Mouse (Mus musculus) cerebellum, adult 9-11 months (tissue): ENCODE measurements around the gene Lypd4.
"Not testable (repeated sequence)": the region's sequence is repeated elsewhere in the genome, so short reads cannot be mapped to it uniquely, and the experiment has no call there.

Experiments used
- DNase-seq: peaks from one replicate; pipeline ENCODE4 v3.0.0; 2022

Lypd4 gene

GRCm38 (mm10) chr7:24887096-24887495 lies 17.4 kb upstream of the Lypd4 start:
- DNase-seq = no peak

- peak; percentile 65 for DNase-seq
These were observed 16.5 kb upstream of the Lypd4 start for GRCm38 (mm10) chr7:24886308-24886633.

- DNase-seq = no peak
These were observed 15.9 kb upstream of the Lypd4 start for GRCm38 (mm10) chr7:24885468-24886307.

GRCm38 (mm10) chr7:24884693-24885291 lies 15.1 kb upstream of the Lypd4 start:
- peak; percentile 84 for DNase-seq

DNA sequence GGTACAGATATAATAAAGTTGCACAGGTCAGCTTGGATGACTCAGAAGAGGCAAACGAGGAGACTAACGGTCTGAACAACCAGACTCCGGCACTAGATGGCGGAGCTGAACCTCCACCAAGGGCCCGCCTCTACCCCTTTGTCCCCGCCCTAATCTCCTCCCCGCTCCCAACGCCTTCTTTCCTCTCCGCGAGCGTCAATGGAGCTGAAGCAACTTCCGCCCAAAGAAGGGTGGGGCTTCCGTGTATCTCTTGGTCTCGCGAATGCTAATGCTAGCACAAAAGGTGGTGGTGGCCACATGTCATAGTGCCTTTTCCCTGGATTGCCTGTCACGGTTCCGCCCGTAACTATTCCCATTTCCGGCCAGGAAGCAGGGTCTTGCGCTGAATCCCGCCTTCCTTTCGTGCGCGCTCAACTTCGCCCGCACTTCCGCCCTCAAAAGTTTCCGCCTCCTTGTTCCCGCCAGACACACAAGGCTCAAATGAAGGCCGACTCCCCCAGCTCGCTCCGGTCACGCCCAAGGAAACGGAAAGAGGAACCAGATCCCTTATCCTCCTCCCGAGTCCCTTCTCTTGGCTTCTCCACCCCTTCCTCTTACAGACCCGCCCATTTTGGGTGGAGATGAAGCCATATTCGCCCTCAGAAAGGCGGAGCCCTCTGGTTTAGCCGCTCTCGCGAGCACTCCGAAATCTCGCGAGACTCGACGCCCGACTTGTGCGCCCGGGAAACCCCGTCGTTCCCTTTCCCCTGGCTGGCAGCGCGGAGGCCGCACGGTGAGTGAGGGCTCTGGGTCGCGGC lies 14.4 kb upstream of the Lypd4 start, which contains the start of gene Rps19:
Rps19 (plus strand) TSS at position 476 of the 797 bp plus-strand sequence.
- peak; percentile 100 for DNase-seq

DNA sequence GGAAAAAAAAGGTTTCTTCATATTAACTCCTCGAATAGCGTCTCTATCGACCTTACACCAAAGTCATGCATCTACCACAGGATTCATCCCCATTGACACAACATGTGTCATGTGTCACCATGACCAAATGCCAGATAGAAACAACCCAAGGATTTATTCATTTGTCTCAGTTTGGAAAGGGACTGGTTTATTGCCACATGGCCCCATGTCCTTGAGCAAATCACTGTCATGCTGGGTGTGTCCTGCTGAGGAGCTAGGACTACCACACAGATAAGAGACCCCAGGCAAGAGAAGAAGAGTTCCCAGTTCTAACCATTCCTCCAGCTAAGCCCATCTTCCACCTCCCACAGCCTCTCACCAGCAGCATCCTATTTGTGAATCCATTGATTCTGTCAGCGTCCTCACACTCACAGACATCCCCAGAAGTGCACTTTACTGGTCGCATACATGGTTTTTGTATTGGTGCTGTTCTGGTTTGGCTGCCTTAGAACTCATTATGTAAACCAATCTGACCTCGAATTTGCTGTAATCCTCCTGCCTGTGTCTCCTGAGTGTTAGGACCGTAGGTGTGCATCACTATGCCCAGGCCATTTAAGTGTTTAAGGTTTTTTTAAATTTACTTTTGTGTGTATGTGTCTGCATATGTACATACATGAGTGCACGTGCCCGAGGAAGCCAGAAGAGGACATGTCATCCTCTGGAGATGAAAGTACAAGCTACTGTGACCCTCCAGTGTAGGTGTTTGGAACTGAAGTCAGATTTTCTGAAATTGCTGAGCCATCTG lies 12.9 kb upstream of the Lypd4 start:
- DNase-seq = peak; percentile 57

DNA sequence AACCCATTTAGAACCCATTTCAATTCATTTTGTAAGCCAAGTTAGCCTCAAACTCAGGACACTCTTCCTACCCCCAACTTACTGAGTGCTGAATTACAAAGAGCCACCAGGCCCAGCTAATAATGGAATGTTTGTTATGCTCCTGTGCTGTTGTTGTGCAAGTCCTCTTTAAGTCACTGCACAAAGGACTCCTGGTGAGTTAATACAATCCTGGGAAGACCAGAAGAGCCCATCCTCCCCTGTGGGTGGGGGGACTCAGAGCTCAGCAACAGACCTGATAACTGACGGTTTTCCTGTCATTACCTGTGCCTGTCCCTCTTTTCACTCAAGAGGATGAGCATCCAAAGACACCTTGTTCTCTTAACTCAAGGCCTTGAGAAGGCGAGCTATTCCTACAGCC lies 9.9 kb upstream of the Lypd4 start:
- no peak for DNase-seq

DNA sequence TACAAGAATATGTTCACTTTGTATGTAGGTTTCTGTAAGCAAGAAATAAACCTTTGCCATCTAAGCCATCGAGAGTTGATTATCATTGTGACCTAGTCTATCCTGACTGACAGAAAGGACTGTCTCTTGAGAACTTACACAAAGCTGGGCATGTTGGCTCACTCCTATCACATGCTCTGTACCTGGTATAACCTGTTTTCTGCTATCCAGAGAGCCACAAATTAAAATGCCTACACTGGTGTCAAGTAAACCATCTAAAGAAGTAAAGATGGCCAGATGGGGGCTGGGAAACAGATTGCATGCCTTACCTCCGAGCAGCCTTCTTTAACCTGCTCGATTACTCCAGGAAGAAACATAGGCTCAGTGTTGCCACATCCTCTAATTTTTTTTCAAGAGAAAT lies 7.8 kb upstream of the Lypd4 start:
- no peak for DNase-seq

GRCm38 (mm10) chr7:24869080-24869479 lies 661 bp downstream of the Lypd4 start:
- no peak for DNase-seq

DNA sequence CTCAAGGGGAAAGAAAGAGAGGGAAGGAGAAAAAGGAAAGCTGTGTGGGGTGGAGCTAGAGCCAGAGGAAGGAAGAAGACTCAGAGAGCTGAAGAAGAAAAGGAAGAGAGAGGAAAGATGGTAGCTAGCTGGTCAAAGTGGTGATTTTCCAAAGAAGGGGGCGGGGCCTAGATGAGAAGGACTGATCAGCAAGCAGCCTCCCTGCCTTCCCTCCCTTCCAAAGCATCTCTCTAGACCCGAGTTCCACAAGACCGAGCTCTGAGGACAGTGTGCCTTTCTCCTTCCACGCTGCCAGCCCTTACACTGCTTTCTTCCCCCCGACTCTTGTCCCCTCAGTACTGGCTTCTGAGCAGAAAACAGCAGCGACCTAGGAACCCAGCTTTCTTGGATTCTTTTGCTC lies 5.6 kb downstream of the Lypd4 start:
- no peak for DNase-seq

DNA sequence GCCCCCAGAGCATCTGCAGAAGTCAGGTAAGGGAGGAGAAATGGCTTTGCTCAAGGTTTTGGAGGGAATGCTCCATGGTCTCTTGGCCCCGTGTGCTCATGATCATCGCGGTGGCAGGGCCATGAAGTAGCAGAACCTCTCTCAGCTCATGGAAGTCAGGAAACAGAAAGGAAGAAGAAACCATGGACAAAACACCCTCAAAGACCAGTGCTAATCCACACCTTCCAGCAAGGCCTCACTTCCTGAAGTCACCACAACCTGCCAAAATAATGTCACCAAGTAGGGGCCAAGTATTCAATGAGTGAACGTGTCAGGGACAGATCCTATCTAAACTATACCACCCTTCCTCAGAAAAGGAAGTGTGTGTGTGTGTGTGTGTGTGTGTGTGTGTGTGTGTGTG lies 6.9 kb downstream of the Lypd4 start:
- no peak for DNase-seq

DNA sequence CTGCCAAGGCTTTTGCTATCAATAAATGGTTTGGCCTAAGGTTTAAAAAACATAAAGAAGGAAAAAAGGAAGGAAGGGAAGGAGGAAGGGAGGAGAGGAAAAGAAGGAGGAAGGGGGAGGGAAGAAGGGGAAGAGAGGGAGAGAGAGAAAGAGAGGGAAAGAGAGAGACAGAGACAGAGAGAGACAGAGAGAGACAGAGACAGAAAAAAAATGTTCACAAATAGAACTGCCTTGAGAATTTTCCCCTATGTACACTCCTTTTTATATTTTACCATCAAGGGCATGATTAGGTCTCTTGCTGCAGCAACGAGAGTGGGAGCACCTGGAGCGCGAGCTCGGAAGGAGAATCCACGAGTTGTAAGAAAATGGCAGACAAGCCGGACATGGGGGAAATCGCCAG lies 7.8 kb downstream of the Lypd4 start, which contains the start of gene Gm9844:
Gm9844 (plus strand) TSS at position 301 of the 400 bp plus-strand sequence.
- DNase-seq = no peak

DNA sequence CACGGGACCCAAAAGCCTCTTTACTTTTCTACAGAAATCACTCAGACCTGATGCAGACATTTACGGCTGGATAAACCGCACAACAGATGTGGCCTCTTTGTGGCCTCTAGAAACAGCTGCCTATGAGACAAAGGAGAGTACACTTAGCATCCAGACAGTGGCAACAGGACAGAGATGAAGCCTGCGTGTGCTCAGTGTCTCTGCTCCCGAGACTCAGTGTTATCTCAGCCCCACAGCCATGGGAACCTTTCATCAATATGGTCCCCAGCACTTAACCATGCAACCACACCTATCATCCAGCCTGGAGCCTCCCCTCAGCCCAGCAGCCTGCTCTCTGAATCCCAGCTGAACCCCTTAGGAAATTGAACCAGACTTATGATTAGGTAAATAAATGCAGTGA lies 10.5 kb downstream of the Lypd4 start:
- DNase-seq = no peak

DNA sequence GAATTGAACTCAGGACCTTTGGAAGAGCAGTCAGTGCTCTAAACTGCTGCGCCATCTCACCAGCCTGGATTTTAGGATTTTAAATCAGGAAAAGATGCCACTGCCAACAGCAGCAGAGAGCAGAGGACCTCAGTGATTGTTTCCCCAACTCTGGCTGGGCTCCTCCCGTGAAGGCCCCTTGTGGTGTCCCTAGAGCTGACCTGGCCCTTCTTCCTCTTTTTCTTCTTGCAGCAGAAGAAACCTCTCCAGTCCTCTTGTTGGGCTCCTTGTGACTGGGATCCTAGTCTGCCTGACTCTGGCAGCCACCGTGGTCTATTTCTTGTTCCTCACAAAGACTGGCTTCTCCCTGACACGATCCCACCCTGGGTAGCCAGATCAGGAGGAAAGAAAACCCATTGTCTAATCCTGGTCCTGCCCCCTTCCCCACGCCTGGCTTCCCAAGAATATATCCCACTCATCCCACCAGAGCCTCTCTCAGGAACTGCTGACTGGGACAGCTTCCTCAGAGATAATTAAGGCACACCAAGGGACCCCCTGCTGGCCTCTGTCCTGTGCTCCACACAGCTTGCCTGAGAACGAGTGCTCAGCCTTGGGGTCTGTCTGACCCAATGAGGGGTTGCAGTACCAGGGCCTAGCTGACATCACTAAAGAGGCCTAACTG lies 13.2 kb downstream of the Lypd4 start:
- DNase-seq = no peak

GRCm38 (mm10) chr7:24853695-24854094 lies 16.0 kb downstream of the Lypd4 start:
- no peak for DNase-seq

GRCm38 (mm10) chr7:24853233-24853563 lies 16.5 kb downstream of the Lypd4 start:
- DNase-seq = no peak

DNA sequence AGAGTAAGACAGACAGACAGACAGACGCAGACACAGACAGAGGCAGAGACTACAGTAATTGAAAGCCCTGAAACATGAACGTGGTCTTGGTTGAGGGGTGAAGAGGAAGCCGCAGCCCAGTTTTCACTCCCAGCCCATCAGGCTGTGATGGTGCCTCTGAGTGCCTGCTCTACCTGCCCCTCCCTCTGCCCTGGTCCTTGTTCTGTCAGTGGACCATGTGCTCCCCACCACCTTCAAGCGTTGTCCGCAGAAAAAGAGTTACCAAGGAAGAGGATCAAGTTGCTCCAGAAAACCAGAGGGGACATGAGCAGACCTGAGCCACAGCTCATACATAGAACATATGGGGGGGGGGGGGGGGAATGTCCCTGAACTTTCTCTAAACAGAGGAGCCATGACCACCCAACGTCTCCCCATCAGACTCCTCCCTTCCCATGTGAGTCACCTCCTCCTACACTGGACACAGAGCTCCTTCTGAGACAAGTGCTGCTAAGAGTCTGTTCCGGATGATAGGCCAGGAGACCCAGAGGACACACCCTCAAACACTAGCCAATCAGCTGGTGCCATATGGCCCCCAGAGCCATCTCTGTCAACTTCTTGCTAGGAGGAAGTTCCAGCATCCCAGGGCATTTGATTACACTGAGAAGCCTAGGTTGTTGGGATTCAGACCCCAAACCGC lies 17.0 kb downstream of the Lypd4 start:
- no peak for DNase-seq

DNA sequence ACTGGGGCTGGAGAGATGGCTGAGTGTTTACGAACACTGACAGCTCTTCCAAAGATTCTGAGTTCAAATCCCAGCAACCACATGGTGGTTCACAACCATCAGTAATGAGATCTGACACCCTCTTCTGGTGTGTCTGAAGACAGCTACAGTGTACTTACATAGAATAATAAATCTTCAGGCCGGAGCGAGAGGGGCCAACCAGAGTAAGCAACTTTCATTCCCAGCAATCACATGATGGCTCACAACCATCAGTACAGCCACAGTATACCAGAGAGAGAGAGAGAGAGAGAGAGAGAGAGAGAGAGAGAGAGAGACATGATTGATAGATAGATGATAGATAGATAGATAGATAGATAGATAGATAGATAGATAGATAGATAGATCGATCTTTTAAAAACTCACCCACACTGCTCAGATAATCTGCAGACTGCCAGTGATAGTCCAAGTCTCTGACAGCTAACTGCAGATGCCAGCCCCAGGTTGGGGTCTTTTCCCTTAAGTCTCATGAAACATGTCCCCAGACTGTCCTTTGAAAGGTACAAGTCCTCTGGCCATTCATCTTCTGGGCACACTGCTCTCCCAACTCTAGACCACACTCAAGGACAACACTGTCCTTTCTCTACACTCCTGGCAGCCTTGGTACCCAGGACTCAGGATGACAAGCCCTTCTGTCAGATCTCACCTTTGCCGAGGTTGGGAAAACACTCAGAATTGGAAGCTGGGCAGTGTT lies 18.0 kb downstream of the Lypd4 start:
- DNase-seq = no peak

DNA sequence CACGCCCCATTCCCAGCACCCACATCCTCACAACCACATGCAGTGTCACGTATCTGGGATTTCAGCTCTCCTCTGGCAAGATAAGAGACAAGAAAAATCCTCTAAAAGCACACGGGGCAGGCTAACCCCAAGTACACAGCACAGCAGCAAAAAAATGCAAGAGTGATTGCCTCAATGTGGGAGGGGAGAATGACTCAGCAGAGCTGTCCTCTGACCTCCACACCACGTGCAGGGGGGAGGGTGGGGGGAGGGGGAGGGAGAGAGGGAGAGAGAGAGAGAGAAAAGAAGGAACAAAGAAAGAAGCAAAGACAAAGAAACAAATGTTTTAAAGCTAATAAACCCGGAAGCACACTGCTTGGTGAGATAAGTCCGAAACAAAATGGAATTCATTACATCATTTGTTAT lies 18.8 kb downstream of the Lypd4 start:
- no peak for DNase-seq

- no peak for DNase-seq
These were observed 19.6 kb downstream of the Lypd4 start for GRCm38 (mm10) chr7:24850162-24850561.

DNA sequence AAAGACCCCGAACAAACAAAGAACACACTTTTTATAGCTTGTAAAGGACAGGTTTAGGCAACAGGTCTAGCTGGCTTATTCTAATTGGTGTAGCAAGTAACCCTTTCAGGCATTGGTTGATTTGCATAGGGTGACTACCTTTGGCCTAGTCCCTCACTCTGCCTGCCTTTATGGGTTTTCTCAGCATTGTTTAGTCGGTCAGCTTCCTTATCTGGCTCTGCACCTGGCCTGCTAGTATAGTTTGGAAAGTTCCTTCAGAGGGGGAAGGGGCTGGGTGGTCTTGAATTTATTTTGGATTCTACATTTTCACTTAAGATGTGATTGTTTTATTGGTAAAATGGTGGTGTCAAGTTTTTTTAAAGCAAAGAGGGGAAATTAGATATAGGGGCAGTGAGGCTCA lies 23.2 kb downstream of the Lypd4 start:
- not testable (repeated sequence) for DNase-seq
